Mouse (Mus musculus) testis, adult 2 months (tissue): ENCODE measurements around the gene Ntn5.

Experiments
- CTCF ChIP-seq: fragments of 200-500 bp; IDR thresholded peaks from 2 replicates; pipeline ENCODE4 v1.5.1; 2012; ENCODE audit warnings: low read depth, mild to moderate bottlenecking, inconsistent platforms, low read length, moderate library complexity; ENCODE audit not compliant: control insufficient read depth, insufficient read depth, insufficient replicate concordance
- POLR2A ChIP-seq: fragments of 200-500 bp; IDR thresholded peaks from 2 replicates; pipeline ENCODE4 v1.6.1; 2012; ENCODE audit warnings: low read depth, mild to moderate bottlenecking, inconsistent platforms, low read length, moderate library complexity; ENCODE audit not compliant: control insufficient read depth

- TF ChIP-seq CTCF (no peak), POLR2A (peak; percentile 63)
These were observed 23.6 kb downstream of the Ntn5 start for GRCm38 (mm10) chr7:45707375-45707967.
